Mouse (Mus musculus) myocyte (in vitro differentiated cells): ENCODE data around the gene Ccng2.

ENCODE experiments used
- MYOD1 ChIP-seq, 3 experiments: IDR thresholded peaks; one replicate each; pipeline ENCODE4 v1.6.1; 2011; ENCODE audit warnings: control low read depth in 2 of 3, low read depth in 2 of 3, mild to moderate bottlenecking in 2 of 3, moderate library complexity in 1 of 3; ENCODE audit not compliant: insufficient read length in 2 of 3, control insufficient read depth in 1 of 3
- MYOG ChIP-seq, 3 experiments: IDR thresholded peaks; one replicate each; pipeline ENCODE4 v1.6.1; 2011; ENCODE audit warnings: control low read depth in 2 of 3, low read depth in 2 of 3, mild to moderate bottlenecking in 2 of 3; ENCODE audit not compliant: insufficient read length in 2 of 3, control insufficient read depth in 1 of 3, insufficient read depth in 1 of 3
- POLR2A ChIP-seq: IDR thresholded peaks from one replicate; pipeline ENCODE4 v1.6.1; 2011; ENCODE audit warnings: low read depth, mild to moderate bottlenecking, control low read depth, moderate library complexity; ENCODE audit not compliant: insufficient read length
- POLR2AphosphoS2 ChIP-seq: IDR thresholded peaks from one replicate; pipeline ENCODE4 v1.6.1; 2011; ENCODE audit warnings: low read depth, control low read depth; ENCODE audit not compliant: insufficient read length
- TCF12 ChIP-seq: IDR thresholded peaks from one replicate; pipeline ENCODE4 v1.6.1; 2011; ENCODE audit warnings: mild to moderate bottlenecking, control low read depth; ENCODE audit not compliant: poor library complexity, insufficient read depth, severe bottlenecking

DNA sequence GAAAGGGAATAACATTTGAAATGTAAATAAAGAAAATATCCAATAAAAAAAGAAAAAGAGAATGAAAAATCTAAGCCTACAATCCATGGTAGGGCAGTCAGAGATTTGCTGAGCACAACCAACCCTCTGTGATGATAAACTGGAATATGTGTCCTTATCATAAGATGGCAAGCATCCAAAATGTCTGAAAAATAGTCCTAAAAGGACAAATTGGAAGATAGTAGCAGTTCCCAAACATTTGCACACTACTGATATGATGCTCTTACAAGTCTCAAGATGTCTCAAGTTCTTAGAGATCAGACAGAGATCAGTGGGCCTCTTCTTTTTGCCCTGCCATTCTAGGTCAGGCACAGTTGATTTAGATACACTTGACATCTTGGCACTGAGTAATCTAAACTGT is 7.7 kb upstream of the Ccng2 start:
- TF ChIP-seq MYOD1 (IDR thresholded peaks at IDR 0.05; ENCODE audit: control insufficient read depth in 1 of 3, insufficient read length in 2 of 3, low read depth in 2 of 3) (no peak), TCF12 (no peak), MYOG (IDR thresholded peaks at IDR 0.05; ENCODE audit: control insufficient read depth in 1 of 3, insufficient read depth in 1 of 3, insufficient read length in 2 of 3, low read depth in 2 of 3) (no peak), POLR2AphosphoS2 (no peak), POLR2A (no peak)
